Mouse (Mus musculus): ENCODE results near the gene Ccdc155. TPM values are rescaled to one million over a fixed set of nuclear protein-coding genes. Genes with fewer than 3 reads are reported as not detected.
A peak's percentile ranks its signal among the peaks of the same experiment; 100 is the strongest.

Ccdc155 gene
- polyA plus RNA-seq, 1 experiment from 2014 or later, result 0.50 TPM

- DNase-seq (ENCODE audit: low spot score) (no peak), ATAC-seq (ENCODE audit: low FRiP score) (no peak)
- Histone ChIP-seq H3K4me1 (replicated peaks; ENCODE audit: control insufficient read depth, insufficient read depth, low read length) (0 out of 2 replicates have a peak, but pooled peaks cover 6% of the 10 kb centered on the region), H3K4me2 (replicated peaks) (no peak overlapping the region), H3K4me3 (replicated peaks; ENCODE audit: low read length) (no peak overlapping the region), H3K9ac (no peak overlapping the region), H3K36me3 (replicated peaks; ENCODE audit: control insufficient read depth, insufficient read depth) (peaks cover 3% of the 10 kb centered on the region; the same call in 1 of the 2 replicates), H3K9me3 (ENCODE audit: control insufficient read depth, low read length) (no peaks in the 10 kb centered on the region), H3K27me3 (ENCODE audit: control insufficient read depth, insufficient read depth, low read length) (0 out of 2 replicates have a peak, but pooled peaks cover 5% of the 10 kb centered on the region), H3K27ac (no peak overlapping the region)
- 86% methylated on average over 12 of the region's 12 CpGs for WGBS
These were observed 67.3 kb downstream of the Ccdc155 start for GRCm38 (mm10) chr7:45137171-45138006.

GRCm38 (mm10) chr7:45135993-45136567, 68.6 kb downstream of the Ccdc155 start, which contains the start of the genes Gm45713 and Flt3l:
Gene Gm45713 (minus strand): TSS chr7:45136231.
Gene Flt3l (minus strand): TSS chr7:45136432.
- Histone ChIP-seq H3K27ac (no peak within 1 kb of the TSS), H3K4me1 (replicated peaks; ENCODE audit: control insufficient read depth, insufficient read depth, low read length) (0 out of 2 replicates have a peak, but pooled peaks cover 6% of the 10 kb centered on the region), H3K4me3 (replicated peaks; ENCODE audit: low read length) (peak within 1 kb of the TSS; percentile 38), H3K4me2 (replicated peaks) (peak within 1 kb of the TSS; percentile 62), H3K9ac (peak within 1 kb of the TSS; percentile 57), H3K36me3 (replicated peaks; ENCODE audit: control insufficient read depth, insufficient read depth) (no peaks in the 10 kb centered on the region), H3K27me3 (ENCODE audit: control insufficient read depth, insufficient read depth, low read length) (0 out of 2 replicates have a peak, but pooled peaks cover 5% of the 10 kb centered on the region), H3K9me3 (ENCODE audit: control insufficient read depth, low read length) (no peaks in the 10 kb centered on the region)
- DNase-seq (ENCODE audit: low spot score) (peak; percentile 82), ATAC-seq (ENCODE audit: low FRiP score) (peak; percentile 78; the same call in 1 of the 2 replicates)
- WGBS, result 5% methylated on average over 29 of the region's 29 CpGs

- Histone ChIP-seq H3K36me3 (replicated peaks; ENCODE audit: control insufficient read depth, insufficient read depth) (no peaks in the 10 kb centered on the region), H3K27ac (no peak overlapping the region), H3K27me3 (ENCODE audit: control insufficient read depth, insufficient read depth, low read length) (0 out of 2 replicates have a peak, but pooled peaks cover 5% of the 10 kb centered on the region), H3K9me3 (ENCODE audit: control insufficient read depth, low read length) (no peaks in the 10 kb centered on the region), H3K4me1 (replicated peaks; ENCODE audit: control insufficient read depth, insufficient read depth, low read length) (0 out of 2 replicates have a peak, but pooled peaks cover 6% of the 10 kb centered on the region), H3K4me3 (replicated peaks; ENCODE audit: low read length) (no peak overlapping the region), H3K4me2 (replicated peaks) (peak overlapping the region; percentile 62; the same call in 1 of the 2 replicates), H3K9ac (no peak overlapping the region)
- no peak for DNase-seq (ENCODE audit: low spot score)
- WGBS, result 86% methylated on average over 3 of the region's 3 CpGs
- ATAC-seq (ENCODE audit: low FRiP score), result no peak
These were observed 69.3 kb downstream of the Ccdc155 start for GRCm38 (mm10) chr7:45135370-45135769.

GRCm38 (mm10) chr7:45134544-45135026, 70.1 kb downstream of the Ccdc155 start:
- no peak overlapping the region for H3K4me2 ChIP-seq (replicated peaks)
- H3K4me1 ChIP-seq (replicated peaks; ENCODE audit: control insufficient read depth, insufficient read depth, low read length), result 0 out of 2 replicates have a peak, but pooled peaks cover 6% of the 10 kb centered on the region
- H3K27ac ChIP-seq, result no peak overlapping the region
- H3K9ac ChIP-seq, result no peak overlapping the region
- ATAC-seq (ENCODE audit: low FRiP score) (0 out of 2 replicates have a peak, but pooled peaks have one; percentile 14), DNase-seq (ENCODE audit: low spot score) (no peak)
- H3K9me3 ChIP-seq (ENCODE audit: control insufficient read depth, low read length), result no peaks in the 10 kb centered on the region
- 0 out of 2 replicates have a peak, but pooled peaks cover 5% of the 10 kb centered on the region for H3K27me3 ChIP-seq (ENCODE audit: control insufficient read depth, insufficient read depth, low read length)
- WGBS, result 6% methylated on average over 12 of the region's 12 CpGs
- H3K4me3 ChIP-seq (replicated peaks; ENCODE audit: low read length), result no peak overlapping the region
- no peaks in the 10 kb centered on the region for H3K36me3 ChIP-seq (replicated peaks; ENCODE audit: control insufficient read depth, insufficient read depth)

Small RNA genes lying within 50 kb of the gene (microRNA-seq; reads per million reads assigned to microRNA genes)
- not detected for gene Mir7055

Other genes starting within 250 kb of the Ccdc155 start
- gene Cpt1c, start 230.0 kb downstream of the Ccdc155 start, polyA plus RNA-seq (2014; fragmentation: Nextera tagmentation; extraction: Ambion mirVana), result 53.3 and 53.8 TPM in 2 replicates
- 194 and 210 TPM in 2 replicates for gene Prmt1, start 218.3 kb downstream of the Ccdc155 start, polyA plus RNA-seq (2014; fragmentation: Nextera tagmentation; extraction: Ambion mirVana)
- 52.1 and 56.9 TPM in 2 replicates for gene Irf3, start 207.2 kb downstream of the Ccdc155 start, polyA plus RNA-seq (2014; fragmentation: Nextera tagmentation; extraction: Ambion mirVana)
- gene Bcl2l12, start 206.2 kb downstream of the Ccdc155 start, polyA plus RNA-seq (2014; fragmentation: Nextera tagmentation; extraction: Ambion mirVana), result 9.2 and 12.6 TPM in 2 replicates
- 59.7 and 61.9 TPM in 2 replicates for gene Scaf1, start 188.5 kb downstream of the Ccdc155 start, polyA plus RNA-seq (2014; fragmentation: Nextera tagmentation; extraction: Ambion mirVana)
- gene Rras, start 186.9 kb downstream of the Ccdc155 start, polyA plus RNA-seq (2014; fragmentation: Nextera tagmentation; extraction: Ambion mirVana), result 14.2 and 15.2 TPM in 2 replicates
- gene Prr12, start 152.0 kb downstream of the Ccdc155 start, polyA plus RNA-seq (2014; fragmentation: Nextera tagmentation; extraction: Ambion mirVana), result 16.5 and 16.8 TPM in 2 replicates
- 57.9 and 62.1 TPM in 2 replicates for gene Nosip, start 142.5 kb downstream of the Ccdc155 start, polyA plus RNA-seq (2014; fragmentation: Nextera tagmentation; extraction: Ambion mirVana)
- 12.8 and 13.9 TPM in 2 replicates for gene Prrg2, start 142.2 kb downstream of the Ccdc155 start, polyA plus RNA-seq (2014; fragmentation: Nextera tagmentation; extraction: Ambion mirVana)
- 77.7 and 93.3 TPM in 2 replicates for gene Rcn3, start 112.7 kb downstream of the Ccdc155 start, polyA plus RNA-seq (2014; fragmentation: Nextera tagmentation; extraction: Ambion mirVana)
- 37.7 and 40.5 TPM in 2 replicates for gene Fcgrt, start 101.0 kb downstream of the Ccdc155 start, polyA plus RNA-seq (2014; fragmentation: Nextera tagmentation; extraction: Ambion mirVana)
- gene Rps11, start 80.5 kb downstream of the Ccdc155 start, polyA plus RNA-seq (2014; fragmentation: Nextera tagmentation; extraction: Ambion mirVana), result 767 and 952 TPM in 2 replicates
- gene Rpl13a, start 76.1 kb downstream of the Ccdc155 start, polyA plus RNA-seq (2014; fragmentation: Nextera tagmentation; extraction: Ambion mirVana), result 725 and 835 TPM in 2 replicates
- 0.22 TPM in 1 of 2 replicates, not detected in the other for gene Gm45713, start 68.7 kb downstream of the Ccdc155 start, polyA plus RNA-seq (2014; fragmentation: Nextera tagmentation; extraction: Ambion mirVana)
- 1.7 and 1.8 TPM in 2 replicates for gene Flt3l, start 68.5 kb downstream of the Ccdc155 start, polyA plus RNA-seq (2014; fragmentation: Nextera tagmentation; extraction: Ambion mirVana)
- 91.0 and 93.5 TPM in 2 replicates for gene Pih1d1, start 50.6 kb downstream of the Ccdc155 start, polyA plus RNA-seq (2014; fragmentation: Nextera tagmentation; extraction: Ambion mirVana)
- gene Aldh16a1, start 50.3 kb downstream of the Ccdc155 start, polyA plus RNA-seq (2014; fragmentation: Nextera tagmentation; extraction: Ambion mirVana), result 16.0 and 21.3 TPM in 2 replicates
- 0.47 and 0.48 TPM in 2 replicates for gene Slc17a7, start 40.9 kb downstream of the Ccdc155 start, polyA plus RNA-seq (2014; fragmentation: Nextera tagmentation; extraction: Ambion mirVana)
- not detected in 2 replicates for gene Gfy, start 25.3 kb downstream of the Ccdc155 start, polyA plus RNA-seq (2014; fragmentation: Nextera tagmentation; extraction: Ambion mirVana)
- gene Pth2, start 23.9 kb downstream of the Ccdc155 start, polyA plus RNA-seq (2014; fragmentation: Nextera tagmentation; extraction: Ambion mirVana), result 0.83 TPM in 1 of 2 replicates, not detected in the other
- 8.7 and 11.3 TPM in 2 replicates for gene Dkkl1, start 7.3 kb upstream of the Ccdc155 start, polyA plus RNA-seq (2014; fragmentation: Nextera tagmentation; extraction: Ambion mirVana)
- gene Tead2, start 10.9 kb upstream of the Ccdc155 start, polyA plus RNA-seq (2014; fragmentation: Nextera tagmentation; extraction: Ambion mirVana), result 37.7 and 48.0 TPM in 2 replicates
- gene Cd37, start 34.2 kb upstream of the Ccdc155 start, polyA plus RNA-seq (2014; fragmentation: Nextera tagmentation; extraction: Ambion mirVana), result 0.94 and 1.2 TPM in 2 replicates
- 0.33 and 0.67 TPM in 2 replicates for gene Slc6a16, start 36.2 kb upstream of the Ccdc155 start, polyA plus RNA-seq (2014; fragmentation: Nextera tagmentation; extraction: Ambion mirVana)
- not detected in 2 replicates for gene Slc6a21, start 72.6 kb upstream of the Ccdc155 start, polyA plus RNA-seq (2014; fragmentation: Nextera tagmentation; extraction: Ambion mirVana)
- 7.8 and 9.3 TPM in 2 replicates for gene Trpm4, start 128.9 kb upstream of the Ccdc155 start, polyA plus RNA-seq (2014; fragmentation: Nextera tagmentation; extraction: Ambion mirVana)
- 0.20 and 0.41 TPM in 2 replicates for gene Hrc, start 130.4 kb upstream of the Ccdc155 start, polyA plus RNA-seq (2014; fragmentation: Nextera tagmentation; extraction: Ambion mirVana)
- 29.8 and 32.3 TPM in 2 replicates for gene Ppfia3, start 162.1 kb upstream of the Ccdc155 start, polyA plus RNA-seq (2014; fragmentation: Nextera tagmentation; extraction: Ambion mirVana)
- gene Lin7b, start 165.7 kb upstream of the Ccdc155 start, polyA plus RNA-seq (2014; fragmentation: Nextera tagmentation; extraction: Ambion mirVana), result 34.8 and 37.9 TPM in 2 replicates
- gene Snrnp70, start 190.8 kb upstream of the Ccdc155 start, polyA plus RNA-seq (2014; fragmentation: Nextera tagmentation; extraction: Ambion mirVana), result 61.4 and 72.3 TPM in 2 replicates
- gene Kcna7, start 200.8 kb upstream of the Ccdc155 start, polyA plus RNA-seq (2014; fragmentation: Nextera tagmentation; extraction: Ambion mirVana), result not detected in 2 replicates
- 0.13 TPM in 1 of 2 replicates, not detected in the other for gene Ntf5, start 208.8 kb upstream of the Ccdc155 start, polyA plus RNA-seq (2014; fragmentation: Nextera tagmentation; extraction: Ambion mirVana)
- gene Lhb, start 215.9 kb upstream of the Ccdc155 start, polyA plus RNA-seq (2014; fragmentation: Nextera tagmentation; extraction: Ambion mirVana), result 1.2 and 2.0 TPM in 2 replicates
- 17.8 and 21.6 TPM in 2 replicates for gene Gys1, start 230.0 kb upstream of the Ccdc155 start, polyA plus RNA-seq (2014; fragmentation: Nextera tagmentation; extraction: Ambion mirVana)
- 83.9 and 93.5 TPM in 2 replicates for gene Ruvbl2, start 233.2 kb upstream of the Ccdc155 start, polyA plus RNA-seq (2014; fragmentation: Nextera tagmentation; extraction: Ambion mirVana)

All from hindbrain, embryonic 14.5 days (tissue).